Comparison of ENCODE assay signal across 23 mouse cellular contexts in genomic region chr3:6320818-6321504, GRCm38 (mm10).
DNase-seq lines count a peak whose midpoint lies in the region; ATAC-seq and TF ChIP-seq lines count a peak whose summit lies in the region.
"Had no signal": no experiment of that assay in that cellular context is flagged by ENCODE, and none has a peak within 500 bp of the region (broad histone marks: within the 10 kb centered on the region; RNA-seq: fewer than 3 reads in every experiment).

No protein-coding gene starts in this region.

- no peak for TF ChIP-seq CTCF in left cerebral cortex, adult 2 months (IDR thresholded peaks at IDR 0.05)

- DNase-seq in kidney, postnatal 10 days = no peak
- DNase-seq in Muller cell, postnatal 12 days (ENCODE audit: inconsistent ontology term) = peak; percentile 54
- peak; percentile 68 for DNase-seq in hindlimb bud, embryonic 11.5 days (ENCODE audit: extremely low spot score, low read depth, low spot score)
- DNase-seq in left cerebral cortex, adult 2 months (ENCODE audit: extremely low spot score in 1 of 2, low spot score in 2 of 2) = no peak
- no peak for DNase-seq in urinary bladder, postnatal 36 days (ENCODE audit: low spot score in 2 of 2)
- no peak for DNase-seq in yolk sac, embryonic 10.5 days (ENCODE audit: low spot score)
- DNase-seq: adrenal gland, postnatal 10 days; cerebellum, adult 11 months; cerebellum, postnatal 36 days; heart, adult 18-20 months; lung, adult 2 months; retina, postnatal 1 day; right cerebral cortex, postnatal 4 days; thymus, postnatal 4 days had no signal

- ATAC-seq in kidney, embryonic 15.5 days (replicated peaks; ENCODE audit: low FRiP score) = no peak
- ATAC-seq: forebrain, embryonic 16.5 days; midbrain, embryonic 13.5 days had no signal

- intact Hi-C loops in left cerebral cortex, adult 2 months (cut with DNase I) = no loop called here

- H3K4me2 ChIP-seq in kidney, embryonic 15.5 days = 0 out of 2 replicates have a peak overlapping the region, but pooled peaks have one; percentile 5
- H3K4me2 ChIP-seq: heart, embryonic 15.5 days; liver, embryonic 11.5 days; midbrain, embryonic 13.5 days had no signal

- H3K4me1 ChIP-seq in kidney, embryonic 15.5 days = no peaks in the 10 kb centered on the region
- H3K4me1 ChIP-seq: heart, embryonic 15.5 days; hindbrain, embryonic 10.5 days; midbrain, embryonic 13.5 days had no signal

- H3K9me3 ChIP-seq in kidney, embryonic 15.5 days (replicated peaks) = no peaks in the 10 kb centered on the region
- H3K9me3 ChIP-seq: G1E; heart, embryonic 15.5 days; midbrain, embryonic 13.5 days had no signal

- no peak overlapping the region for H3K9ac ChIP-seq in kidney, embryonic 15.5 days
- H3K9ac ChIP-seq: heart, embryonic 15.5 days; midbrain, embryonic 13.5 days had no signal

- no peaks in the 10 kb centered on the region for H3K27me3 ChIP-seq in kidney, embryonic 15.5 days
- H3K27me3 ChIP-seq: heart, embryonic 15.5 days; midbrain, embryonic 13.5 days had no signal

- no peak overlapping the region for H3K4me3 ChIP-seq in kidney, embryonic 15.5 days (replicated peaks)
- H3K4me3 ChIP-seq in left cerebral cortex, adult 2 months = no peak overlapping the region
- H3K4me3 ChIP-seq: erythroblast, embryonic 14.5 days; heart, embryonic 15.5 days; hindbrain, embryonic 10.5 days; midbrain, embryonic 13.5 days had no signal

- no peak overlapping the region for H3K27ac ChIP-seq in kidney, embryonic 15.5 days
- H3K27ac ChIP-seq in left cerebral cortex, adult 2 months = no peak overlapping the region
- H3K27ac ChIP-seq: heart, embryonic 15.5 days; hindbrain, embryonic 10.5 days; macrophage; midbrain, embryonic 13.5 days had no signal

- 33% methylated on average over 6 of the region's 6 CpGs for WGBS in kidney, embryonic 15.5 days

- no peaks in the 10 kb centered on the region for H3K36me3 ChIP-seq in kidney, embryonic 15.5 days
- H3K36me3 ChIP-seq: G1E; heart, embryonic 15.5 days; hindbrain, embryonic 10.5 days; midbrain, embryonic 13.5 days had no signal

Comparison
In these comparisons a context has a peak if more than half of its experiments do, and no peak if none do; other contexts are left out.
1. DNase-seq: peak in Muller cell, postnatal 12 days (single experiment) and hindlimb bud, embryonic 11.5 days (single experiment); none in kidney, postnatal 10 days (single experiment), left cerebral cortex, adult 2 months (0 of 2), urinary bladder, postnatal 36 days (0 of 2) and yolk sac, embryonic 10.5 days (single experiment).